Mouse (Mus musculus): ENCODE measurements around the gene Gm49378.

- TF ChIP-seq CTCF (IDR thresholded peaks at IDR 0.05; ENCODE audit: low read depth) (peak; percentile 0; the same call in 1 of the 2 replicates), EP300 (IDR thresholded peaks at IDR 0.05; ENCODE audit: low read depth) (no peak; the same call in 1 of the 2 replicates)
These were observed 46.3 kb downstream of the Gm49378 start, which contains the start of gene Rnf31 for GRCm38 (mm10) chr14:55591331-55591891.
